Mouse (Mus musculus) ovary, postnatal 14 days (tissue): ENCODE results near the gene D1Ertd622e.
"Not testable (repeated sequence)": the region's sequence is repeated elsewhere in the genome, so short reads cannot be mapped to it uniquely, and the experiment has no call there.

ENCODE experiments used
- DNase-seq: peaks from one replicate; pipeline ENCODE4 v3.0.0; 2022; ENCODE audit warnings: low spot score

The D1Ertd622e gene

DNA sequence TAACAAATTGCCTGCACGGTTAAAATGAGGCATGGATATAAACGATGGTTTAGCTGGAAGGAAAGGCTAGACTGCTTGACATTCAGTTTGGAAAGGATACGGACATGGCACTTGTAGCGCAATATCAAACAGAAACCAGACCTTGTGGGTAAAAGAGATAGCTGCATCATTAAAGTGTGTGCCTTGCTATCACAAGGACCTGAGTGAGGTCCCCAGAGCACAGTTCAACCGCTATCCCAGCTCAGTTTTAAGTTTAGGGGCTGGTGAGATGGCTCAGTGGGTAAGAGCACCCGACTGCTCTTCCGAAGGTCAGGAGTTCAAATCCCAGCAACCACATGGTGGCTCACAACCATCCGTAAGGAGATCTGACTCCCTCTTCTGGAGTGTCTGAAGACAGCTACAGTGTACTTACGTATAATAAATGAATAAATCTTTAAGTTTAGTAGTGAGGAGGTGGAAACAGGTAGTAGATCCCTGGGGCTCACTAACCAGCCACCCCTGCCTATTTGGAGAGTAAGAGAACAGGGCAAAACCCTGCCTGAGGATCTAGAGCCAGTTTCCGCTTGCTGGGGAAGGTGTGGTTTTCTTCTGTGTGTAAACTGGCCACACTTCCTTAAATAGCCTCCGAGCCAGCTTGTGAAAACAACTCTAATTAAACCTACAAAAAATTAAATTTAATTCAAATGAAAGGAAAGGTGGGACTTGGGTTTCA is 29.2 kb downstream of the D1Ertd622e start:
- DNase-seq: no peak

DNA sequence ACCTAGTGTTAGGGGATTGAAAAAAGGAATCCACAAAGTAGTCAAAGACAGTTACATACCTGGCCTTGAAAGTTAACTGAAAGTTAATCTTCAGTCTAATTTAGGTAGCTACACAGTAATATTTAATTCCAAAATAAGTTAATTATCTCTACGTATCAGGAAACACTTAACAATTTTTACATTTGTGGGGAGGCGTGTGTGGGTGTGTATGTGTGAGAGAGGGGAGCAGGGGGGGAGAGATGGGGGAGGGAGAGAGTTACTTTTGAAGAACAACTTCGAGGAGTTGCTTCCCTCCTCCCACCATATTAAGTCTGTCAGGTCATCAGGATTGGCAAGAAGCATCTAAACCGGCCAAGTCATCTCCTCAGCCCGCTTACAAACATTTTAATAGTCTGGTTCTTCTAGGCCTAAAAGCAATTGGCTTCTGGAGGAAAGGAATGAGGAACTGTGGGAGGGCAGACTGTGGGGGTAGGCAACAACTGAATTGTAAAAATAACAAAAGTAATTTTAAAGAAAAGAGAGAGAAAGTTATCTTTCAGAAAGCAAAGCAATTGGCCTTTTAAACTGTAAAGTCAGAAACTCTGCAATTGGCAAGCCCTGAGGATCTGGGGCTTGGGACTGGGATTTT is 29.9 kb downstream of the D1Ertd622e start:
- no peak for DNase-seq

DNA sequence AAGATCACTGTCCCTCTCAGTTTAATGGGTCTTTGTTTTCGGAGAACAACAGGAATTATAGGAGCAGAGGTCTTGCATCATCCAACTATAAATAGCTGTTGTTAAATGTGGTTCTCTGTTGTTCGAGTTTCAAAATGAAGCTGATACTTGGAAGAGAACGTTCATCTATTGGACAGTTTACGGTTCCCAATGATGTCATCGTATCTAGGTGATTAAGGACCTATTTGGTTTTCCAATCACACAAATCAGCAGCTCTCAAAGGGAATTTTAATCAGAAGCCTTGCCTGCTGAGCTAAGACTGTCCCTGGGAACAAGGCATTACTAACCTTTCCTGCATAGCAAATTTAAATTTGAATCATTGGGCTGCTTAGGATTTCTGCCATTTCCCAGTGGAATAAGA is 31.7 kb downstream of the D1Ertd622e start:
- no peak for DNase-seq

GRCm38 (mm10) chr1:97628859-97629258 is 33.0 kb downstream of the D1Ertd622e start:
- DNase-seq: no peak

GRCm38 (mm10) chr1:97628016-97628415 is 33.9 kb downstream of the D1Ertd622e start:
- no peak for DNase-seq

GRCm38 (mm10) chr1:97625427-97625826 is 36.4 kb downstream of the D1Ertd622e start:
- DNase-seq: no peak

DNA sequence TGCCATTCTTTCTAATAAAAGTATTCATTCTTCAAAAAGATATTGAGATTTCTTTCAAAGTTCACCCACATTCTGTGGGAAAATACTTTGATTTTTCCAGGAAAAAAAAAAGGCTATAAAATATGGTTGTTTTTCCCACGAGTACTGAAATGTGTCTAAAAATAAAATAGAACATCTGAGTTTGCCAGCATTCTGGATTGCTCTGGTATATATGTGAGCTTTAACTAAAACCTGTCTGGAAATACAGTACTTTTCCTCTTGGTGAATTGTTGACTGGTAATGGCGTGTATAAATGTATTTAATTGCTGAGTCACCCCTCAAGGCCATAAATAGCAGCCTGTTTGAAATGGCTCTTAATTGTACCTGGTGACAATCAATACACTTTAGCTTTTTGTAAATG is 37.5 kb downstream of the D1Ertd622e start:
- no peak for DNase-seq

DNA sequence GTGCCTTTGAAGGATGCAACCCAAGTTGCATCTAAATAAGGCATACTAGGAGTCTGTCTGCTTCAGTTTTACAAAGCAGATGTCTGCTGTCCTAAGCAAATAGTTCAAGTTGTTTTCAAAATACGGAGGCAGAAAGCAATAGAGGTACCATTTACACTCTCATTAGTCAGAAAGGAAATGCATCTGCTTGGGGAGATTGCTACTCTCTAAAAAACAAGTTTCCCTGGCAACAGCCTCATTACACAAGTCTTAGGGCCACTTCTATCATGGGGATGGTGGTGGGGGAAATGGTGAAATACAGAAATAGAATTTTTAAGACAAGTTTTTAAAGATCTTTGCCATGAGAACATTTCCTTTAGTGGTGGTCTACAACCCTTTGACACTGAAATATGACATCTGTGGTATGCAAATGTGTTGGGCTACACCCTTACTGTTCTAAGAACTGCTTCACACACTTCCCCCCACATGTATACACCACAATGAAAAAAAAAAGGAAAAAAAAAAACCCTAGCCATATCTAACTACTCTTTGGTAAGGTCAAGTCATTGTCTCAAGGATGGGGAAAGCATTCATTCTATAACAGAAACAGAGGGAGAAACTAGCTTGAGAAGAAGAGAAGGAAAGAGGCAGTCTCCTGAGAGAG is 38.5 kb downstream of the D1Ertd622e start:
- DNase-seq: no peak

- no peak for DNase-seq
Observed at GRCm38 (mm10) chr1:97622574-97623208, 39.2 kb downstream of the D1Ertd622e start.

- no peak for DNase-seq
Observed at GRCm38 (mm10) chr1:97619621-97620320, 42.1 kb downstream of the D1Ertd622e start.

GRCm38 (mm10) chr1:97615525-97615924 is 46.3 kb downstream of the D1Ertd622e start:
- no peak for DNase-seq

GRCm38 (mm10) chr1:97614531-97615462 is 47.1 kb downstream of the D1Ertd622e start:
- no peak for DNase-seq

DNA sequence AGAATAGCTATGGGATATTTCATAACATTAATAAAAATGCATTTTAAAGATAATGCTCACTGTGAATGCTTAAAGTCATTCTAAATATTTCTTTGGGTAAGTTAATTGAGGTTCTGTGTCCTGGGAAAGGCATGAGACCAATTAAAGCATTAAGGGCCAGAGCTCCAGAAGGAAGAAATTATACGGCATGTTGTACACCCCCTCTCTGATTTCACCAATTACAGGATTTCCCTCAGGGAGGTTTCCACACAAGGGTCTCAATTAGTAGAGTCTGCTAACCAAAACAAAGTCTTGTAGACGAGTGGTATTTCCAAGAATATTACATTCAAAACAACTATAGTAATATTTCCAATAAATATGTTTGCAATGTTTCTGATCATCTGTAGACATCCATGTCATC is 50.1 kb downstream of the D1Ertd622e start:
- DNase-seq: no peak

GRCm38 (mm10) chr1:97603361-97603760 is 58.5 kb downstream of the D1Ertd622e start:
- DNase-seq: no peak

DNA sequence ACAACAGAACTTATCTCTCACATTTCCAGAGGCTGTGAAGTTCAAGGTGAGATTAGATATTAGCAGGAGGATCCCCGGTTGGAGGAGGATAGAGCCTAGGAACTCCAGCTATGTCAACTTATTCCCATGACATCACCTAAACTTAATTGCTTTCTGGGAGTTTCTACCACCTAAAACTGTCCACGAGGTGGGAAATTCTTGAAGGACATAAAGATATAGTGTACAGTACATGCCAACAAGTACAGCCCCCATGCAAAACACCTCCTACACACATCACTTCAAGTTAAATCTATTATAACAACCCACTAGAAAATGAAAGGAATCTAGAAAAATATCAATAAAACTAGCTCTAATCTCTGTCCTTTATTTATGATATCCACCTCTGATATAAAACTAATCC is 61.5 kb downstream of the D1Ertd622e start:
- DNase-seq: no peak

GRCm38 (mm10) chr1:97599101-97599500 is 62.8 kb downstream of the D1Ertd622e start:
- no peak for DNase-seq

GRCm38 (mm10) chr1:97588561-97588960 is 73.3 kb downstream of the D1Ertd622e start:
- DNase-seq: no peak

DNA sequence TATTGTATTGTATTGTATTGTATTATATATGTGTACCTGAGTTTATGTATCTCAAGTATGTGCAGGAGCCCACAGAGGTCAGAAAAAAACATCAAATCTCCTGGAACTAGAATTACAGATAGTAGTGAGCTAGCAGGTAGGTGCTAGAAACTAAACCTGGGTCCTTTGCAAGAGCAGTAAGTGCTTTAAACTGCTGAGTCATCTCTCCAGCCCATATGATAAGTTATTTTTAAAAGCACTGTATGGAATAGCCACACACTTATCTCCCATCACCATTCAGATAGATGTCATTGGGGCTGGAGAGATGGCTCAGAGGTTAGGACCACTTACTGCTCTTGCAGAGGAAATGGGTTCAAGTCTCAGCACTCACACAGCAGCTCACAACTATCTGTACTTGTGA is 76.8 kb downstream of the D1Ertd622e start:
- no peak for DNase-seq

- no peak for DNase-seq
Observed at GRCm38 (mm10) chr1:97584171-97584570, 77.7 kb downstream of the D1Ertd622e start.

DNA sequence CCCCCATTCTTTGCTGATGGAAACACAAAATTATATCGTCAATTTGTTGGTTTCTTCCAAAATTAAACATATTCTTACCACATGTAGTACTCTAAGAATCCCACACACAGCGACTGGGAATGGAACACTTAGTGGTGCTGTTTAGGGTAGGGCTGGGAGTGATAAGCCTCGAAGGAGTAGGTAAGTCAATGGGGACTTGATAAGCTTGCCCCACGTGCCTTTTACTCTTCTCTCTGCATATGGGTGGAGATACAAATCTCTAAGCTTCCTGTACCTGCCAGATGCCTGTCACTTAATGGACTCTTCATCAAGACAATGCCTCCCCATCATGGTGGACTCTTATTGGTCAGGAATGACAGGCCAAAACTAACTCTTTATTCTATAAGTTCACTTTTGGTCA is 78.8 kb downstream of the D1Ertd622e start:
- no peak for DNase-seq

- not testable (repeated sequence) for DNase-seq
Observed at GRCm38 (mm10) chr1:97580680-97581079, 81.2 kb downstream of the D1Ertd622e start.
